Mouse (Mus musculus) adrenal gland, adult 2 months (tissue): ENCODE results near the gene Dync1li2. TPM values are rescaled to one million over a fixed set of nuclear protein-coding genes. Genes with fewer than 3 reads are reported as not detected.

Experiments used
- DNase-seq: peaks from one replicate; pipeline ENCODE4 v3.0.0; 2021
- polyA plus RNA-seq: library from polyadenylated mRNA; depleted of rRNA; stranded (reverse); fragments of >200 nt; gene quantifications from 2 replicates; pipeline ENCODE4 v1.2.3, GENCODE M21; 2012
- total RNA-seq, 2 experiments: library from RNA; stranded (reverse); gene quantifications; 2 replicates each; pipeline ENCODE4 v1.2.3; 2021

Dync1li2 gene
- total and polyA plus RNA-seq, 3 experiments, result 10.5 to 168 (median 90.6) TPM

GRCm38 (mm10) chr8:104414204-104414603 is 28.6 kb downstream of the Dync1li2 start:
- no peak for DNase-seq

GRCm38 (mm10) chr8:104413770-104414169 is 29.1 kb downstream of the Dync1li2 start:
- DNase-seq, result peak; percentile 28

GRCm38 (mm10) chr8:104412805-104413532 is 29.9 kb downstream of the Dync1li2 start:
- DNase-seq, result peak; percentile 49

GRCm38 (mm10) chr8:104411972-104412371 is 30.9 kb downstream of the Dync1li2 start:
- DNase-seq, result no peak

- DNase-seq, result no peak
Measured at GRCm38 (mm10) chr8:104411468-104411867, 31.4 kb downstream of the Dync1li2 start.

- DNase-seq, result no peak
Measured at GRCm38 (mm10) chr8:104410628-104411273, 32.1 kb downstream of the Dync1li2 start.

- DNase-seq, result peak; percentile 37
Measured at GRCm38 (mm10) chr8:104408328-104409110, 34.3 kb downstream of the Dync1li2 start.

- DNase-seq, result no peak
Measured at GRCm38 (mm10) chr8:104406340-104407128, 36.3 kb downstream of the Dync1li2 start.

GRCm38 (mm10) chr8:104405430-104406187 is 37.2 kb downstream of the Dync1li2 start:
- DNase-seq, result no peak

- DNase-seq, result no peak
Measured at GRCm38 (mm10) chr8:104403596-104403995, 39.3 kb downstream of the Dync1li2 start.

- peak; percentile 82 for DNase-seq
Measured at GRCm38 (mm10) chr8:104395703-104396357, 47.0 kb downstream of the Dync1li2 start, which contains the start of gene Cmtm4. TSS of gene Cmtm4 (minus strand) at chr8:104395807.

- peak; percentile 74 for DNase-seq
Measured at GRCm38 (mm10) chr8:104394801-104395702, 47.8 kb downstream of the Dync1li2 start.

- no peak for DNase-seq
Measured at GRCm38 (mm10) chr8:104393767-104394166, 49.1 kb downstream of the Dync1li2 start.

GRCm38 (mm10) chr8:104393139-104393538 is 49.7 kb downstream of the Dync1li2 start:
- DNase-seq, result no peak

- DNase-seq, result no peak
Measured at GRCm38 (mm10) chr8:104390245-104390644, 52.6 kb downstream of the Dync1li2 start.

GRCm38 (mm10) chr8:104387980-104388379 is 54.9 kb downstream of the Dync1li2 start:
- DNase-seq, result peak; percentile 64

- no peak for DNase-seq
Measured at GRCm38 (mm10) chr8:104387501-104387900, 55.3 kb downstream of the Dync1li2 start.

- no peak for DNase-seq
Measured at GRCm38 (mm10) chr8:104386693-104387092, 56.2 kb downstream of the Dync1li2 start.

GRCm38 (mm10) chr8:104383977-104384376 is 58.9 kb downstream of the Dync1li2 start:
- DNase-seq, result peak; percentile 45
